Mouse (Mus musculus): Measurements from ENCODE around the gene Colgalt1.

The Colgalt1 gene

GRCm38 (mm10) chr8:71610822-71611651 is at the start of gene Colgalt1:
Colgalt1 (plus strand) TSS chr8:71610998.
- DNase-seq, result peak; percentile 98 to 99

- DNase-seq, result peak; percentile 57 to 82
Observed at GRCm38 (mm10) chr8:71561401-71561800, 49.4 kb upstream of the Colgalt1 start.

GRCm38 (mm10) chr8:71562751-71563150 is 48.0 kb upstream of the Colgalt1 start:
- DNase-seq, result peak; percentile 80 to 94

GRCm38 (mm10) chr8:71563992-71564391 is 46.8 kb upstream of the Colgalt1 start:
- DNase-seq, result no peak

- no peak for DNase-seq
Observed at GRCm38 (mm10) chr8:71566501-71566900, 44.3 kb upstream of the Colgalt1 start, which contains the start of gene Nxnl1. Nxnl1 (minus strand) TSS chr8:71566601.

- no peak for DNase-seq
Observed at GRCm38 (mm10) chr8:71567587-71567986, 43.2 kb upstream of the Colgalt1 start.

- DNase-seq, result peak; percentile 93 to 94
Observed at GRCm38 (mm10) chr8:71568387-71568937, 42.3 kb upstream of the Colgalt1 start, which contains the start of gene Slc27a1. Slc27a1 (plus strand) TSS chr8:71568882.

- DNase-seq, result no peak
Observed at GRCm38 (mm10) chr8:71568941-71569340, 41.9 kb upstream of the Colgalt1 start.

GRCm38 (mm10) chr8:71569366-71570290 is 41.2 kb upstream of the Colgalt1 start:
- DNase-seq, result peak; percentile 95 to 98

- DNase-seq, result peak; percentile 99
Observed at GRCm38 (mm10) chr8:71570291-71570954, 40.4 kb upstream of the Colgalt1 start.

GRCm38 (mm10) chr8:71572077-71572476 is 38.7 kb upstream of the Colgalt1 start:
- peak in 1 of 2 experiments; percentile 37 for DNase-seq

GRCm38 (mm10) chr8:71572847-71573633 is 37.8 kb upstream of the Colgalt1 start:
- DNase-seq, result peak; percentile 85 to 89

- no peak for DNase-seq
Observed at GRCm38 (mm10) chr8:71574426-71574825, 36.4 kb upstream of the Colgalt1 start.

GRCm38 (mm10) chr8:71575020-71575419 is 35.8 kb upstream of the Colgalt1 start:
- no peak for DNase-seq

GRCm38 (mm10) chr8:71577856-71578387 is 32.9 kb upstream of the Colgalt1 start:
- DNase-seq, result no peak

- no peak for DNase-seq
Observed at GRCm38 (mm10) chr8:71579009-71579408, 31.8 kb upstream of the Colgalt1 start.

- no peak for DNase-seq
Observed at GRCm38 (mm10) chr8:71579476-71579875, 31.3 kb upstream of the Colgalt1 start.

- DNase-seq, result no peak
Observed at GRCm38 (mm10) chr8:71580201-71580600, 30.6 kb upstream of the Colgalt1 start.

GRCm38 (mm10) chr8:71586891-71587290 is 23.9 kb upstream of the Colgalt1 start:
- peak; percentile 61 to 84 for DNase-seq

GRCm38 (mm10) chr8:71588762-71589161 is 22.0 kb upstream of the Colgalt1 start:
- DNase-seq, result no peak

GRCm38 (mm10) chr8:71591017-71591416 is 19.8 kb upstream of the Colgalt1 start:
- no peak for DNase-seq

Data from kidney, postnatal 36 days (tissue).